Mouse (Mus musculus) erythroblast, embryonic 14.5 days (primary cell): ENCODE measurements around the gene Abhd11.

Experiments used
- GATA1 ChIP-seq: IDR thresholded peaks from 2 replicates; pipeline ENCODE4 v1.6.1; 2012; ENCODE audit warnings: low read length, inconsistent platforms, mixed read lengths
- TAL1 ChIP-seq: IDR thresholded peaks from 3 replicates; pipeline ENCODE4 v1.6.1; 2012; ENCODE audit warnings: low read length, inconsistent platforms, mixed read lengths

GRCm38 (mm10) chr5:135042105-135042788 lies 33.3 kb downstream of the Abhd11 start:
- TF ChIP-seq TAL1 (no peak), GATA1 (no peak)
